Mouse (Mus musculus) heart, adult 2 months (tissue): ENCODE data around the gene C1qa.

Experiments
- CTCF ChIP-seq: fragments of 200-600 bp; IDR thresholded peaks from 2 replicates; pipeline ENCODE4 v1.8.1; 2022; ENCODE audit warnings: antibody characterized with exemption, mild to moderate bottlenecking, moderate library complexity
- EP300 ChIP-seq: fragments of 200-500 bp; IDR thresholded peaks from 2 replicates; pipeline ENCODE4 v1.6.1; 2011; ENCODE audit warnings: low read depth, low read length, control low read depth; ENCODE audit not compliant: insufficient read depth

GRCm38 (mm10) chr4:136852989-136853388 lies 45.6 kb downstream of the C1qa start:
- no peak for TF ChIP-seq EP300
- no peak for TF ChIP-seq CTCF
